Mouse (Mus musculus): Measurements from ENCODE around the gene Mup18. TPM values are rescaled to one million over a fixed set of nuclear protein-coding genes. Genes with fewer than 3 reads are reported as not detected.
"Not testable (repeated sequence)": the region's sequence is repeated elsewhere in the genome, so short reads cannot be mapped to it uniquely, and the experiment has no call there.

Gene Mup18
- not detected for total RNA-seq (2022)

- not testable (repeated sequence) for DNase-seq (ENCODE audit: low spot score in 2 of 2)
Measured at GRCm38 (mm10) chr4:61674036-61674435, at the start of gene Mup18. TSS of gene Mup18 (minus strand) at chr4:61674136.

GRCm38 (mm10) chr4:61714296-61714695 lies 40.4 kb upstream of the Mup18 start:
- not testable (repeated sequence) for DNase-seq (ENCODE audit: low spot score in 2 of 2)

Other genes starting within 250 kb of the Mup18 start
- not detected for gene Mup15, start 234.4 kb downstream of the Mup18 start, total RNA-seq (2022)
- gene Mup16, start 154.6 kb downstream of the Mup18 start, total RNA-seq (2022), result not detected
- not detected for gene Mup17, start 78.3 kb downstream of the Mup18 start, total RNA-seq (2022)
- gene Mup19, start 108.1 kb upstream of the Mup18 start, total RNA-seq (2022), result not detected
- gene Mup5, start 161.1 kb upstream of the Mup18 start, total RNA-seq (2022), result not detected